Mouse (Mus musculus): Measurements from ENCODE around the gene Mcoln2.

DNA sequence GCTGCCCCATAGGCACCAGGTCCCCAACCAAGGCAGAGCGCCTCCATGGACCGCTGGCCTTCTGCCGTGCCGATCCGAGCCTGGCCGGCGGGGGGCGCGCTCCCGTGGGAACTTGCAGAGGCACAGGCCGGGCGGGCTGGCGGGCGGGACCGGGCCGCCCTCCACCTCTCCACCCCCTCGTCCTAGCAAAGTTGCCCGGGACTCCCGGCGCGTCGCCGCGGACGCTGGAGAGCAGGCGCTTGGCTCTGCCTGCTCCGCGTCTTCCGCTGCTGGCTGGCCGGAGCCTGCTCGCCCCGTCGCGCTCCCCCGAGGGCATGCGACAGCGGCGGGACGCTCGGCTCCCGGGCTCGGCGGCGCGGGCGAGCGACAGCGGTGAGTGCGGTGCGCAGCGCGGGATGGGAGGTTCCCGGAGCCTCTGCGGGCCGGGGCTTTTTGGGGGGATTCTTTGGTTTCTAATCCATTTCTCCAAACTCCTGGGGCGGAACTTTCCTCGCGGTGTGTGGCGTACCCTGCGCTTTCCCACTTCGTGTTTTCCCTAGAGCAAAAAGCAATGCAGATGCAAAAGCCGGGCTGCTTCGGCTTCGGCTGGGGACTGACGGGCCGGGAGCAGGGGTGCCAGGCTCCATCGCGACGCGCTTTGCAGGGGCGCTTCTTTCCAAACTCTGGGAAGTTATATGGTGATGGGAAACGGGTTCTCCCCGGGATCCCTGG is 71.3 kb downstream of the Mcoln2 start, which contains the start of gene Lpar3:
- TF ChIP-seq GATA1 (IDR thresholded peaks at IDR 0.05; ENCODE audit: borderline replicate concordance, low read length): no peak
- no peak for TF ChIP-seq FLI1 (IDR thresholded peaks at IDR 0.05; ENCODE audit: low read length)
